Mouse (Mus musculus) heart, adult 11 months (tissue): ENCODE data around the gene Try10.
"Not testable (repeated sequence)": the region's sequence is repeated elsewhere in the genome, so short reads cannot be mapped to it uniquely, and the experiment has no call there.

Experiments used
- DNase-seq: peaks from one replicate; pipeline ENCODE4 v3.0.0; 2022

Gene Try10

DNA sequence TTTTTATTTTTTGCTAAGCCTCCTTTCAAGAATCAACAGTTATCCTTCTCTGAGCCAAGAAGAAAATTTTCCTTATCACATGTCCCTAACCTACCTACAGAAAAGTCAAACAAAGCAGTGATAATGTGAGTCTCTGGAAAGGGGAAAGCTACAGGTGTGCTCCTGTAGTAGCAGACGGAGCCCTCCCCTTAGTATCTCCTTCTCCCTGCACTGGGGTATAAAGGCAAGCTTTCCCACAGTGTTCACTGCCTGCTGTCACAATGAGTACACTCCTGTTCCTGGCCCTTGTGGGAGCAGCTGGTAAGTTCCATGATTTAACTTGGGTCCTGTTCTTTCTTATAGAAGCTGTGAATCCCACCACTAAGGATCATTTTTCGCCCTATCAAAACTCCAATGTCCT, at the start of gene Try10:
Gene Try10, plus strand, starts transcription at position 174 of the 400 bp plus-strand sequence.
- no peak for DNase-seq

DNA sequence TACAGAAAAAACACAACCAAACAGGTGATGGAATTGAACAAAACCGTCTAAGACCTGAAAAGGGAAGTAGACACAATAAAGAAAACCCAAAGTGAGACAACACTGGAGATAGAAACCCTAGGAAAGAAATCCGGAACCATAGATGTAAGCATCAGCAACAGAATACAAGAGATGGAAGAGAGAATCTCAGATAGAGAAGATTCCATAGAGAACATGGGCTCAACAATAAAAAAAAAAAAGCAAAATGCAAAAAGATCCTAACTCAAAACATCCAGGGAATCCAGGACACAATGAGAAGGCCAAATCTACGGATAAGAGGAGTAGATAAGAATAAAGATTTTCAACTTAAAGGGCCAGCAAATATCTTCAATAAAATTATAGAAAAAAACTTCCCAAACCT, 37.2 kb upstream of the Try10 start, which contains the start of gene Try5:
Gene Try5, minus strand, starts transcription at position 101 of the 400 bp plus-strand sequence.
- not testable (repeated sequence) for DNase-seq

- DNase-seq: not testable (repeated sequence)
Observed at GRCm38 (mm10) chr6:41373772-41374171, 19.9 kb downstream of the Try10 start.

GRCm38 (mm10) chr6:41377578-41377977, 23.7 kb downstream of the Try10 start, which contains the start of gene Prss3:
TSS of gene Prss3 (minus strand) at chr6:41377678.
- not testable (repeated sequence) for DNase-seq

GRCm38 (mm10) chr6:41386781-41387180, 32.9 kb downstream of the Try10 start:
- DNase-seq: no peak

- not testable (repeated sequence) for DNase-seq
Observed at GRCm38 (mm10) chr6:41391640-41392039, 37.7 kb downstream of the Try10 start.

- not testable (repeated sequence) for DNase-seq
Observed at GRCm38 (mm10) chr6:41392056-41392455, 38.2 kb downstream of the Try10 start, which contains the start of gene Gm5771. TSS of gene Gm5771 (plus strand) at chr6:41392356.
